Mouse (Mus musculus): ENCODE data around the gene Pik3r6.

Gene Pik3r6

DNA sequence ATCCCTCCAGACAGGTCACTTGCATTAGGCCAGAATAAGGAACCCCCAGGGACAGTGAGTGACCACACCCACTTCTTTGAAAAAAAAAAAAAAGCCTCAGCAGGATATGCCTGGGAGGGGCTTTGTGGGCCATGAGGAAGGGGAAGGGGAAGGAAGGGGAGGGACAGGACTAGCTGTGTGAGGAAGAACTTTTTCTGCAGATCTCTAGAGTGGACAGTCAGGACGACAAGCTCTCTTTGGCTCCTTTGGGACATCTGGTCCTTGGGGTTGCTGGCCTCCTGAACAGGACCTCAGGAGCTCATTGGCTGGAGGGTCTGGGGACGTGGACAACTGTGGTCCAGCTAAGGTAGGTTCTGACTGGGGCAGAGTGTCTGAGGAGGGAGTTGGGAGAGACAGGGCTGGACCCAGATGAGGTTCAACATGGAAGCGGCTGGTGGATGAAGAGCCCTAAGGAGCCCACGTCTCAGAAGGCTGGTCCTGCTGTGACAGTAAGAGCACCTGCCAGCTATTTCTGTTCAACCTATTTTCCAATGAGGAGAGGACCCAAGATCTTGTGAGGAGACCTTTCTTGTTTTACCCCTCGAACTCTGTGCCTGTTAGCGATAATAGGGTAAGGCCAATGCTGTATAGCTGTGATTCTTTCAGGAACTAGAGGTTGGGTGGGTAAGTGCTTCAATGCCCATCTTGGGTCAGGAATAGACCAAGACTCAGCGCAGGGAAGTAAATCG lies at the start of gene Pik3r6:
Gene Pik3r6, plus strand, starts transcription at position 118 of the 728 bp plus-strand sequence.
- in situ Hi-C loops (cut with MboI; ENCODE audit: low sequenced_read_pairs): no loop called here

DNA sequence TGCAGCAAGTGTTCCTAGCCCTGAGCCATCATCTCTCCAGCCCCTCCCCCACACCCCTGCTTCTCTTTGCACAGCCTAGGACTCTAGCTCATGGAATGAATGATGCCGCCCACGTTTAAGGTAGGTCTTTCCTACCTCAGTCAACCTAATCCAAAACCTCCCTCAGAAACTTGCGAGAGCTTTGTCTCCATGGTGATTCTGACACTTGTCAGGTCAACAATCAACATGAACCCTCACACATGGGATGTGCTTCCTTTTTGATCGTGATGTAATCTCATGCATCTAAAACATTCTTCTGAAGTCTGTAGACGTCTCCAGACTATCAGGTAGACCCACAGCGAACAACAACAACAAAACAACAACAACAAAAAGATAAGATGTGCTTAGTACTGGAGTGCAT lies 49.5 kb upstream of the Pik3r6 start:
- in situ Hi-C loops (cut with MboI; ENCODE audit: low sequenced_read_pairs): no loop called here

DNA sequence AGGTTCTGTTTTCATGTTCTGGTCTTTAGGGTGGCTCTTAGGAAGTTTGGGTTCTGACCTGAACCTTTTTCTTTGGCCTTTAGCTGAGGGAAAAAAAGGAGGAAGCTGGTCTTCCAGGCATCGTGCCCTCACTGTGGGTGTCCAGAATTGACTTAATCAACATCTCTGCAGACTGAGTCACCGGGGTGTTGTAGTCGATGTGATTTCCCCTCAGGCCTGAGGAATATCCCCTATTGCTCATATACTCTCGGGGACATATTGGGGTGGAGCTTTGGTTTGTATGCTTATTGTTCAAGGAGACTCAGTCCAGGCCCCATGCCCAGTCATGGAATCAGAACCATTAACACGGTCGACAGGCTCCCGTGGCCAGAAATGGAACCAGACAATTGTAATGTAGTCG lies 44.7 kb upstream of the Pik3r6 start:
- in situ Hi-C loops (cut with MboI; ENCODE audit: low sequenced_read_pairs): no loop called here

DNA sequence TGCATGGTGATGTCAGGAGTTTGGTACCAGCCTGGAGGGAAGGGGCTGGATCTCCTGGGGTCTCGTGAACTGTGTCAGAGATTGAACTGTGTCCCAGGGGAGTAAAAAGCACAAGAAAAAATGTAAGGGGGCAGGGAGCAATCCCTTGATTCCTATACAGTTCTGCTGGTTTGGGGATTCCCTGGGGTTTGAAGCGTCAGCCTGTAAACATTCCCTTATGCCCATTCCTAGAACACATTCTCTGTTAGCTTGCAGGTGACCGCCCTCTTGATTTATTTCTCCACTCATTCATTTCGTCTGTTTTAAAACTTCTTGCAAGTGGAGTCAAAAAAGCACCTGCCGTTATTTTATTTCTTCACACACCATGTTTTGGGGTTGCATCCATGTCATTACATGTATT lies 43.8 kb upstream of the Pik3r6 start:
- in situ Hi-C loops (cut with MboI; ENCODE audit: low sequenced_read_pairs): no loop called here

DNA sequence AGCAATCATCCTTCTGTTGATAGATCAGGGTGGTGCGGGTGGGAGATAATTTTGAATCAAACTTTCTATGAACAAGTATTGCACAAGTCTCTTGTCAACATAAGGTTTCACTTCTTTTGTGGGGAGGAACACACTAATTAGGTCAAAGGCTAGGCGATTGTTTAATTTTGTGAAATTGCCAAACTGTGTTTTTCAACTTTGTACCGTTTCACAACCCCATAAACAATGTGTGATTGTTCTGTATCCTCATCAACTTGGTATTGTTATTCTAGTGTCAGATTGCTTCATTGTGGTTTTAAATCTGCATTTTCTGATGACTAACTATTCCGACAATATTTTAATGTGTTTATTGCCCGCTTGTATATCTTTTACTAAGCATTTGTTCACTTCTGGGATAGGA lies 43.3 kb upstream of the Pik3r6 start:
- in situ Hi-C loops (cut with MboI; ENCODE audit: low sequenced_read_pairs): no loop called here

DNA sequence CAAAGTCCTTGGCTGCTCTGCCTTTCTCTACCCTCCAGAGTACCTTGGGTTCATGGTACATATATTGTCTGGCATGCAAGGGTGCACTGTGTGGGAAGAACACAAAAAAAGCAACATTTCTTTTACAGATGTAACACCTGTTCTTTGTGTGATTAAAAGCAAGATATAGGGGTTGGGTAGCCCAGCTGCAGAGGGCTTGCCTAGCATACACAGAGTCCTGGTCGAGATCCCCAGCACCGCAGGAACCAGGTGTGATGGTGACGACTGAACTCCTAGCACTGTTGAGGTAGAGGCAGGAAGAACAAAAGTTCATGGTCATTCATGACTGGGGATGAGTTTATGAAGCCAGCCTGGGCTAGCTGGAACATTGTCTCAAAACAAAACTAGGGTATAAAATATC lies 40.1 kb upstream of the Pik3r6 start:
- in situ Hi-C loops (cut with MboI; ENCODE audit: low sequenced_read_pairs): no loop called here

DNA sequence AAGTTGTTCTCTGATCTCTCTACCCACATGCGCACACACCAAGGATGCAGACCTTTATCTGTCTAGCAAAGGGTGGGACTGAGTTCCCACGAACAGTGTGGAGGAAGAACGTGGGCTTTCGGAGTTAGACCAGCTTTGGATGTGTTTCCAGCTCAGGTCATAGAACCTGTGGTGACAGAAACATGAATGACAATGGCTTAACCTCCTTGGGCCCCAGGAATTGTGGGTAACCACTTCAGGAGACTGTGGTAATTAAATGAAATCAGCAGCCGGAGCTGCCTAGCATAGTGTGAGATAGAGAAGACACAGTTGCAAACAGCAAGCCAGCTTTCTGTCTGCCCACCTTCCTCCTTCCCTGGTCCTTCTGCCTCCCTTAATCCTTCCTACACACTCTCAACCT lies 38.6 kb upstream of the Pik3r6 start:
- in situ Hi-C loops (cut with MboI; ENCODE audit: low sequenced_read_pairs): no loop called here

DNA sequence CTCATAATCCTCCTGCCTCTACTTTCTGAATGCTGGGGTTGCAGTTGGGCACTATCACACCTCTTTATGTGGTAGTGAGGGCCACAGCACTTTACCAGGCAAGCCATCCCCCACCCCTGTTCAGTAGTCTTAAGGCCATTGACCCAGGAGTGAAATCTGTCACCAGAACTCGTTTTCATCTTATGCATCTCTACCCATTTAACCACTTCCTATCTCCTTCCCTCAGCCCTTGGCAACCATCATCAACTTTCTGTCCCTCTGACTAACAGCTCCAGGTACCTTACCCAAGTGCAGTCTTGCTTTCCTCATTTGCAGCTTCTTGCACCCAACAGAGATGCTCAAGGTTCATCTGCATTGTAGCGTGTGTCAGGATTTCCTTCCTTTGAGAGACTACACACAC lies 37.7 kb upstream of the Pik3r6 start:
- in situ Hi-C loops (cut with MboI; ENCODE audit: low sequenced_read_pairs): no loop called here

DNA sequence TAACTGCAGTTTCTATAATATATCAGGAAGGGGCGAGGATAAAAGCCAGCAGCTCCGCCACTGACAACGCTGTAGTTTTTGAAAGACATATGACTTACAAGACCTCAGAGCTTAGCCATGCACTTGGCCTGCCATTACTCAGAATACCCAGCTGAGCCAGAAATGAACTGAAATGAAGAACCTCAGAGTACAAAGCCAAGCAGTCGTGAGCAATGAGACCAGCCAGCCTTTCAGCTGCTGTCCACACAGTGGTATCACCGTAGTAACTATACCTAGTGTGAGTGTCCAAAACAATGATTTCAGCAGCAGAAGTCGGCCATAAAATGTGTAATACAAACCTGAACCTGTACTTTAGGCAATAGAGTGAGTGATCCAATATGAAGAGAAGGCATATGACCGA lies 35.4 kb upstream of the Pik3r6 start:
- in situ Hi-C loops (cut with MboI; ENCODE audit: low sequenced_read_pairs): no loop called here

DNA sequence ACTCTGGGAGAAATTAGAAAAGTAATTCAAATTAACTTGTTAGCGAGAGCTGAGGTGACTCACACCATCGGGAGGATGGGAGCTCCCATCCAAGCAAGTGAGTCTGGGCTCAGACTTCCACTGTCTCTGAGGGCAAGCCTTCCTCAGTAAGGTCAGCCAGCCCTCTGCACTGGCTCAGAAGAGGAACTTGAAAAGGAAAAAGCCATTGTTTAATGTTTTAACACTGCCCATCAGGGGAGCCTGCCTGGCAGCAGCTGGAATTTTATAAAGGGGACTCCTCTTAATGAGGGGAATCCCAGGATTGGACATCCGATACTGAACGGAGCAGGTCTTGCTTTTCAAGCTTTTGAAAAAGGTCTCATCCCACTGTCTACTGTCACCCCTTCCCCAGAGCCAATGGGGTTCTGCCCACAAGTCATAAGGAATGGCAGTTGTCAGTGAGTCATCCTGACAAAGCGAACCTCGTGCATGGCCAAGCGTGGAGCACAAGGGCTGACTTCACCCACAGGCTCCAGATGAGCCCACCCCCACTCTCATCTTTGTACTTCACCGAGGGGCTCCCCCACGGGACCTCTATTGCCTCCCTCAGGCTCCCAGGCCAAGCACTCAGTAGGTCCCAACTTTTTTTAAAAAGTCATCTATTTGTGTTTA lies 34.7 kb upstream of the Pik3r6 start:
- in situ Hi-C loops (cut with MboI; ENCODE audit: low sequenced_read_pairs): no loop called here

DNA sequence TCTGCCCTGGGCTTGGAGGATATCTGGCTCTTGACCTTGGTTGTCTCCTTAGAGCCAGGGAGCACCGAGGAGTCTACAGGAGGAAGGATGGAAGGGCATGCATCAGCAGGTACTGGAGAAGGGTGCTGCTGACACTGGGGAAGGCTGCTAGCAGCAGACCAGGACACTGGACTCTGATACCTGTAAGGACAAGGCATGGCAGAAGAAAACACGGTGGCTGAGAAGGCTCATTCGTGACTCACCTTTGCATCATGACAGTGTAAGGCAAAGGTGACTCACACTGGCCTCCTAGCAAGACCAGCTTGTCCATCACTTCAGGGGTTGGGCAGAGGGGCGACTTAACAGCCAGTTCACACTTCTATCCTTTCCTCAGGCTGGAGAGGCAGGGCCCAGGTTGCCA lies 33.9 kb upstream of the Pik3r6 start:
- in situ Hi-C loops (cut with MboI; ENCODE audit: low sequenced_read_pairs): no loop called here

DNA sequence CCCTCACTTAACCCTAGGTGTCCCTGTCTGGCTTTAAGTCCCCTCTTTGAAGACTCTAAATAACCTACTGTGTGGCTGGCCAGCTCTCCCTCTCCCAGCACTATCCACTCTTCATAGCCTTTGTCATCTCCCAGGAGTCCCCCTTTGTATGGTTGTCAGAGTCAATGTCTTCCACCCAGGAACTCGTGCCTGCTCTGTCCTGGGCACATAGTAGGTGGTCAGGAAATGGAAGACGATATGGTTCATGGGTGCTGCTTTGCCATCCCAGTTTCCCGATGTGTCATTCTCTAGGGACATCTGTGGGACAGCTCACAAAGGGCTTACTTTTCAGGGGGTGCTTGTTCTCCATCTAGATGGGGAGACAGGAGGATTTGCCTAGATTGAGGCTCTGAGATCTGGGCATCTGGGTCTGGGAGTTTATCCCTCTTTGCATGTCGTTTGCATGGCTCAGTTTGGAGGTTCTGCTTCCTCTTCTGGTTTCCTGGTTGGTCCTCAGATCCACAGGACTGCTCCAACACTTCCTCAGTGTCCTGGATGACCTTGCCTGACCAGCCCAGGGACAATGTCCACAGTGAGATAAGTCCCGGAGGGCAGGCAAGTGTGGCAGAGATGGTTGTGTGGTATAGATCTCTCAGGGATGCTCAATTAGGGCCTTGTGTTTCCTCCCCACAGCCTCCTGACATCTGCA lies 30.5 kb upstream of the Pik3r6 start:
- in situ Hi-C loops (cut with MboI; ENCODE audit: low sequenced_read_pairs): no loop called here

DNA sequence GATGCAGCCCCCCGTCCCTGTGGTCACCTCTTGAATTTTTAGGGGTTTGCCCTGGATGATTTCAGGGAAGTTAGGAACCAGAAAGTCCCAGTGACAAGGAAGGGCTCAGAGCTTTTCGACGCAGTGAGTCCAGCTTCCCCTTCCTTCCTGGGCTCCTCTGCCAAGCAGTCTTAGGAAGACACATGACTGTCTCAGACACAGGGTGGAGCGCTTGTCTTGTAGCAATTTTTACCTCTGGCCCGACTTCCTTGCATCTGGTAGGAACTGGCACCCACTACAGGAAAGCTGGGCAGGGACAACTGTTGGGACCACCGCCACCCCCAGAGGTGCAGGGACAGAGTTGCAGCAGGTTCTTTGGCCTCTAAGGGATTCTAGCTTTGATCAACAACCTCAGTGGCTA lies 28.2 kb upstream of the Pik3r6 start:
- in situ Hi-C loops (cut with MboI; ENCODE audit: low sequenced_read_pairs): no loop called here

DNA sequence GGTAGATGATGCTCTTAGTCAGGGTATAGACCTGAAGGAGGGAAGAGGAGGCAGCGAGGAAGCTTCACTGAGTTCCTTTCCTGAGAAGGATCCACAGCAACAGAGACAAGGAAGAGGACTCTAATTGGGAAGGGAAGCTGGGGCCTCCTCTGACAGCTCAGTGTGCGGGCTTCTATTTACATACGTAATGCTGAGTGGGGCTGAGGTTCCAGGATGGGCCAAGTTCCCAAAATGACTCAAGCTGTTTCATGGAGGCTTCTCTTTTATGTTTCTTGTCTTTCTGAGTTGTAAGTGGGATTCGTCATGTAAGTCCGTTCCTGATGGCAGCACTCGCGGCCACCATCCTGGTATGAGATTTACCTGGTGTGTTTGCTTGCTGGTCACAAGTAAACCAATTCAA lies 27.1 kb upstream of the Pik3r6 start:
- in situ Hi-C loops (cut with MboI; ENCODE audit: low sequenced_read_pairs): loop anchor here (5.0 kb wide), 1 partner anchor 77 kb away; no protein-coding TSS in a partner anchor

DNA sequence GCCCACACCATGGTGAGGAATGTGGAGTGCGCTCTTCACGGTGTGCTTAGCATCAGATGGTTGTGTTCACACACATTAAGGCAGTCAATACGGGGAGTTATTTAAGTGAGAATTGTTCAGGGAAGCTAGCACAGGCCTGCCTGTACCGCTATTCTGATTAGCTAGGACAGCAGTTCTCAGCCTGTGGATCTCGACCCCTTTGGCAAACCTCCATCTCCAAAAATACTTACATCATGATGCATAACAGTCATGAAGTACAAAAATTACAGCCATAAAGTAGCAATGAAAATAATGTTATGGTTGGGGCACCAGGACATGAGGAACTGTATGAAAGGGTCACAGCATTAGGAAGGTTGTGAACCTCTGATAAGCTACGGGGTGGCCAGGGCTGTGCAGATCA lies 25.2 kb upstream of the Pik3r6 start:
- in situ Hi-C loops (cut with MboI; ENCODE audit: low sequenced_read_pairs): loop anchor here (5.0 kb wide), 1 partner anchor 75 kb away; no protein-coding TSS in a partner anchor

DNA sequence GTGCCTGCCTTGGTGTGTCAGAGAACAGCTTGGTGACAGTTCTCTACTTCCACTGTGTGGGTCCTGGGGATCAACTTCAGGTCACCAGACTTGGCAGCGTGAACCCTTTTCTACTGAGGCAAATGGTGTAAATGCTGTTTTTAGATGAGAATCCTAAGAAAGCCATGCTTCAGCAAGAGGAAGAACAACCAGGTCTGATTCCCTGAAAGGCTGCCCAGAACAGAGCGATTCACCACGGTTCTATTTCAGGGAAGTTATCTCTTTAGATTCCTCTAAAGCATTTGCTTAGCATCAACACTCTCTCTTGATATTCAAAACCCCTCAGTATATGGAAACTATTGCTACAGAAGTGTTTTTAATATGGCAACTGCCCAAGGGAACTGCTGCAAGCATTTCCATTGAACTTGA lies 24.2 kb upstream of the Pik3r6 start:
- in situ Hi-C loops (cut with MboI; ENCODE audit: low sequenced_read_pairs): loop anchor here (5.0 kb wide), 1 partner anchor 74 kb away; no protein-coding TSS in a partner anchor

DNA sequence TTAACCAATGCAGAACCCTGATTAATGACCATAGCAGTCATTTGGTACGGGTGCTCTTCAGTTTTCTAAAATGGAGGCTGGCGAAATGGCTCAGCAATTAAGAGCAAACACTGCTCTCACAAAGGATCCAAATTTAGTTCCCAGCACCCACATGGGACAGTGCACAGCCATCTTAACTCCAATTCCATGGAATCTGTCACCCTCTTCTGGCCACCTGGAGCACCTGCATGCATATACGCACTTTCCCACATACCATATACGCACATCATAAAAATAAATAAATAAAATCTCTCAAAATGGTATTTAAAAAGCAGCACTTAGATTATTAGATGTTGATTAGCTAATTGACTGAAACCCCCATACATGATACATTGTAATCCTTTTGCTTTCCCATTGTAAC lies 22.2 kb upstream of the Pik3r6 start:
- in situ Hi-C loops (cut with MboI; ENCODE audit: low sequenced_read_pairs): no loop called here

DNA sequence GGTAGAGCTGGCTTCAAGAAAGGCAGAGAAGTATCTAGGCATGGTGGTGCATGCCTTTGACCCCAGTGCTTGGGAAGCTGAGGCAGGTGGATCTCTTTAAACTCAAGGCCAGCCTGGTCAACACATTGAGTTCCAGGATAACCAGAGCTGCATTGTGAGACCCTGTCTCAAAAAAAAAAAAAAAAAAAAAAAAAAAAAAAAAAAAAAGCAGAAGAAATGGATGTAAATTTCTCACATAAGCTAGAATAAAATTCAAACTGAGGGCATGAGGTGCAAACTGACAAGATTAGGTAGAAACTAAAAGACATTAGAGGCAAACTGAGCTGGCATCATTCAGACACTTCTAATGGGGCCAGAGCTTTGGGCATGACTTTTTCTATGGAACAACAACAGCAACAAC lies 20.8 kb upstream of the Pik3r6 start:
- in situ Hi-C loops (cut with MboI; ENCODE audit: low sequenced_read_pairs): no loop called here

DNA sequence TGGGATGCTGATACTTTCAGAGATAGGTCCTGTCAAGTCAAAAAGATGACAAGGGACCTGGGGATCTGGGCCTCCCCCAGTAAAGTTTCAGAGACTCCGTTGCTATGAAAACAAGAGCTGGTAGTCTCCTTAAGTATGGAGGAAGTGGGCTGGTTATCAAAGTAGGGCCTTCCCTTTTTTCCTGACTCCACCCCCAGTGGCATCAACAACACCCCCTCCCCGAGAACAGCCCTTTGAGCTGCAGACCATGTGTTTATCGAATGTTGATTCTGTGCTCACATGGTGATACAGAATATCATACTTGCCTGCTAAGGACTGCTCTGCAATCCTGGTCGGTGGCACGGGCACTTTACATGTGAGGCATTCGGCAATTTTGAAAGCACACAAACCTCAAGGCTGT lies 19.6 kb upstream of the Pik3r6 start:
- in situ Hi-C loops (cut with MboI; ENCODE audit: low sequenced_read_pairs): no loop called here

DNA sequence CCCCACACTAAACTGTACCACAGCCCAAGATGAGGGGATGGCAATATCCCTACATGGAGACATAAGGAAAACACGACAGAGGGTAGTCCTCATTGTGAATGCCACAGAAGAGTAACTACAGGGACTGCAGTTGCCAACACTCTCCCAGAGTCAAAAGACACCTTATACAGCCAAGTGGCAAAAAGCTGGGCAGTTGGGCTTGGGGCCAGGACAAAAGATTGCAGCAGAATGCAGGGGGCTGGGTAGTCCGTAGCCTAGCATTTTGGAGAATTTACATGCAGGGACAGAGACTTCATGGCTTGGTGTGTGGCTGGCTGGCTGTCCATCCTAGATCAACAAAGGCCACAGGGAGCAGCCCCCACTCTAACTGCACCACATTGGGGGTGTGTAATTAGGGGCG lies 18.4 kb upstream of the Pik3r6 start:
- in situ Hi-C loops (cut with MboI; ENCODE audit: low sequenced_read_pairs): no loop called here

DNA sequence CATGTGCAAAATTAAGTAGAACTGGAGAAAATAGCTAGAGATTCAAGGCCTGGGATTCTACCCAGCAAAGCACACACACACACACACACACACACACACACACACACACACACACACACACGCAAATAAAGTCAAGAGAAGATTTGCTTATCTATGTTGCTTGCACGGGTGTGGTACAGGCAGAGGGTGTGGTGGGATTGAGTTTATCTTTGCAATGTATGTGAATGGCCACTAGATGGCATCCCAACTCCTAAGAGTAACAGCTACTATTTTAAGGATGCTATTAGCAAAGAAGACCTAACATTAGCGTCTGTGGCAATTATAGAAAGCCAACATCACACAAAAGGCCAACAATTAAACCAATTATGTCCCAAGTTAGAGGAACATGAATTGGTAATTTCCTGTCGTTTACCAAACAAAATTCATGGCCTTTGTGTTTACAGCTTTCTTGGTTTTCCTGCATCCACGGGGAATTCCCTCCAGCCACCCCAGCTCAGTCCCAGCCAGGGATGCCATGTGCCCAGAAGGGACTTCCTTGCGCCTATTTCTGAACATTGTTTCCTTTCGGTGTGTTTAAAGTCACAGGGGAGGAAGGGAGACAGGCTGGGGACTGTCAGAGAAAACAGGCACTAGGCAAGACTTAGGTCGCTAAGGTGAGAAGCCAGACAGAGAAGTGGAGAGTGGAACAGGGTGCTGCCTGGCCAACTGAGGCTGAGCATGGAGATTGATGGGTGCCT lies 17.4 kb upstream of the Pik3r6 start:
- in situ Hi-C loops (cut with MboI; ENCODE audit: low sequenced_read_pairs): no loop called here
